Mouse (Mus musculus): ENCODE measurements at regions not wholly inside any gene's neighbourhood (a gene's known extent, or its start where the extent isn't known, plus 50 kb on each side); places are given as distances from the start of the nearest gene placed in this dataset.

GRCm38 (mm10) chr11:88778326-88778725 is 60.0 kb upstream of the Msi2 start:
- in situ Hi-C loops (cut with MboI, MseI) = loop anchor here (25.0 kb wide), 1 partner anchor 866 kb away; the partner anchor contains the start of gene Olfr464

GRCm38 (mm10) chr11:88774401-88774931 is 56.2 kb upstream of the Msi2 start:
- in situ Hi-C loops (cut with MboI, MseI) = no loop called here

- in situ Hi-C loops (cut with MboI, MseI) = no loop called here
These were observed 55.6 kb upstream of the Msi2 start for GRCm38 (mm10) chr11:88773961-88774360.

GRCm38 (mm10) chr11:88770405-88770804 is 52.1 kb upstream of the Msi2 start:
- in situ Hi-C loops (cut with MboI, MseI) = no loop called here
